Mouse (Mus musculus) adipose tissue, adult 10 weeks (tissue): Measurements from ENCODE around the gene Tubg1. TPM values are rescaled to one million over a fixed set of nuclear protein-coding genes. Genes with fewer than 3 reads are reported as not detected.

ENCODE experiments used
- polyA plus RNA-seq: library from polyadenylated mRNA; stranded (reverse); fragments of 350-450 nt; fragmentation: Illumina TruSeq; extraction: RNeasy Lipid Tissue Mini Kit (QIAGEN cat#74804); gene quantifications from one replicate; pipeline ENCODE4 v1.2.3, GENCODE M21; 2014; ENCODE audit warnings: low read depth, low replicate concordance

Tubg1 gene
- 22.4 TPM for polyA plus RNA-seq

DNA sequence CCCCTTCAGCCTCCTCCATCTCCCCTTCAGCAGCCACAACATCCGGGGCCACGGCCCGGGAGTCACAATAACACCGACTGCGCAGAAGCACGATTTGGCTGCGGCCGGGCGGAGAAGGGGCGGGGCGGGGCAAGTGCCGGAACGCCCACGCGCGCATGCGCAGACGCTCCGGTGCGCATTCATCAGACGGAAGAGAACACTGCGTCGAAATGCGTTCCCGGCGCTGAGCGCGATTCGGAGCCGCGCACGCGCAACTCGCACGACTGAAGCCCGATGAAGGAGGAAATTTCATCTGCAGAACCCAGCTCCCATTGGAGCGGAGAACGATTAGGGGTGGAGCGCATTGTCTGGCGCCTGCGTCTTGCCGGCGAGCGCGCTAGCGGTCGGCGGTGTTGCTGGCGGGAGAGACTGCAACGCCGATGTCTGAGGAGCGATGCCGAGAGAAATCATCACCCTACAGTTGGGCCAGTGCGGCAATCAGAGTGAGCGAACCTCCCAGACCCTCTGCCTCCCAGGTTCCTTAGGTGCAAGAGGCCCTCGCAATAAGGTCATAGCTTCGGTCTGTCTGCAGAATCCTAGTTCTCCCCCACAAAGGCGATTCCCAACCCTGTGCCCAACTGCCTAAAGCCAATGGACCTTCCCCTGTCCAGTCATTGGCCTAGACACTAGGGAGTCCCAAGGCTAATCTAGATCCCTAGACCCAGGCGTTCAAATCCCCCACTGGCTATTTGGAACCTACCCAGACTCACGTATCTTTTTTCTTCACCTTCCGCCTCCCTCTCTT lies at the start of gene Tubg1, which contains the start of gene Retreg3:
Gene Tubg1, plus strand, starts transcription at position 178 of the 784 bp plus-strand sequence.
Gene Retreg3, minus strand, starts transcription at position 133 of the 784 bp plus-strand sequence.

DNA sequence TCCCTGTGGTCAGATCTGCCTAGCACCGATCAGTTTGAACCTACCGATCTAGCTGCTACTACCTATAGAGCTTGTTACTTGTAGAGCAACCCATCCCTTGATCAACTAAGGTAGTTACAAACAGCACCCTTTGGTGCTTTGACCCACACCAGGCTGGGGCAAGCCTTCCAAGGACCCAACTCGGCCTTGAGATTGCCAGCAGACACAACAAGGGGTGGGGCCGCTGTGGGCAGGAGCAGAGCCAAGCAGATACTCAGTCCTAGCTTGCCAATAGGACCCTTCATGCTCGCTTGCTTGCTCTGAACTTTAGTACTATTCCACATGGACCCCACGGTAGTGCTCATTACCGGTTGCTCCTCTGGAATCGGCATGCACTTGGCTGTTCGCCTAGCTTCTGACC lies 41.6 kb upstream of the Tubg1 start, which contains the start of gene Hsd17b1:
Gene Hsd17b1, plus strand, starts transcription at position 291 of the 400 bp plus-strand sequence.

DNA sequence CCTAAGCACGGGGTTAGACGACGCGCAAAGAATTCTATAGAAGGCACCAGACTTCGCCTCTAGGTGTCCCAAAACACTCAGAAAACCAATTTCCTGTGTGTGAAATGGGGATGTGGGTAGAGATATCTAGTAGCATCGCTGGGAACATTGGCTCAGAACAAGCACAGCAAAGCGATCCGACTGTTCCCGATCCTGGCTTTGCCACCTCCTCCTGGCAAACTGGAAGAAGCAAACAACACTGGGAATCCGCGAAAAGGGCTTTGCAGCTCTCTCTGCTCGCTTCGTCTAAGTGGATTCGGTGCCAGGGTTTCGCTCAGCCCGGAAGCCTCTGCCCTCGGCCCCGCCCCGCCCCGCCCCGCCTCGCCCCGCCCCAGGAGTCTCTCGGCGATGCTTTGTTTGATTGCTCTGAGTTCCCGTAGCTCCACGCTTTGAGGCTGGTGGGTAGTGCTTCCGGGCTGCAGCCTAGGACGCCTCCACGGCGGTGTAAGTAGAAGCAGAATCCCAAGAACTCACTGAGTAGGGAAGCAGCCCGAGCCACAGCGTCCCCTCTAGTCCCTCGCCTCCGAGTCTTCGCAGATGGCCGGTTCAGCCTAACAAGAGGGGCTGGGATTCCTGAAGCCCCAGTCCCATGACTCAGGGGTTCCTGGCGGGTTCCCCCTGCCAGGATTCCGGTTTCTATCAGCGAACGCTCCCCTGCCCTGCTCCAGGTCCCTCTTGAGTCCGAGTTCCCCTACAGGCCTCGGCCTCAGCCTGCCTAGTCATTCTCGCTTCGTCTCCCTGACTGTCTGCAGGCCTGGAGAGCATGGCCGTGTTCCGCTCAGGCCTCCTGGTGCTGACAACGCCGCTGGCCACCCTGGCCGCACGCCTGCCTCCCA lies 37.3 kb upstream of the Tubg1 start, which contains the start of gene Coasy:
Gene Coasy, plus strand, starts transcription at position 358 of the 875 bp plus-strand sequence.

DNA sequence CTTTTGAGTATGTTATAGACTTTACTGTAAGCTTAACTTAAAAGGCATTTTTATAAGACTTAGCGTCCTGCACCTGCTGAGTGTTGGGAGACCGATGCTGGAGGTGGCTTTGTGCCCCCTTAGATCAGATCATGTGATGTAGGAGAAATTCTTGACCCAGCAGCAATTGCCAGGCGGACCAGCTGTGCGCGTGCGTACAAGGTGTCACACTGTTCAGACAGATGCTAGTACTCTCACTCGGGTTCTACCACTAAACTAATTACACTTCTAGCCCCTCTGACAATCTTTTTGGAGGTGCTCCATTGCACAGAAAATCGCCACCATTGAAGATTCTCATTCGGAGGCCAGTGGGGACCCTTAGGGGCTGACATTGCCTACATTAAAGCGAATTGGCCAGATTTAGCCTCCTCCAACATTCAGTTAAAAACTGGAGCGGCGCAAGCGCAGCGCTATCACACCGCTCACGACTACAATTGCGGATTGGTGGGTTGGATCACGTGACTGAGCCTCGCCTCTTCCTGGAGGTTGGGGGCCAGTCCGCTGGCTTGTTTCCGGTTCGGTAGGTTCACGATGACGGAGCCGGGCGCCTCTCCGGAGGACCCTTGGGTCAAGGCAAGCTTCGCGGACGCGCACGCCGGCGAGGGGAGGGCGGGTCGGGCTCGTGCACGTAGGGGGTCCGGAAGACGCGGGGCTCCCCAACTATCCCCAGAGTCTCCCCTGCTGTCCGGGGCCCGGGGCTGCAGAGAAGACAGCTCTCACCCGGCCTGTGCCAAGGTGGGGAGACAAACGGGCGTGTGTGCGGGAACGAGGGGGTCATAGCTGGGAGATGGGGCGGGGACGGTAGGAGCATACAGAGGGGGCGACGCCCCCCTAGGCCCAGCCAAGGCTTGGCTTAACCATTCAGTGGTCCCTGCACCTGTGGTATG lies 32.7 kb upstream of the Tubg1 start, which contains the start of gene Mlx:
Gene Mlx, plus strand, starts transcription at position 522 of the 926 bp plus-strand sequence.

DNA sequence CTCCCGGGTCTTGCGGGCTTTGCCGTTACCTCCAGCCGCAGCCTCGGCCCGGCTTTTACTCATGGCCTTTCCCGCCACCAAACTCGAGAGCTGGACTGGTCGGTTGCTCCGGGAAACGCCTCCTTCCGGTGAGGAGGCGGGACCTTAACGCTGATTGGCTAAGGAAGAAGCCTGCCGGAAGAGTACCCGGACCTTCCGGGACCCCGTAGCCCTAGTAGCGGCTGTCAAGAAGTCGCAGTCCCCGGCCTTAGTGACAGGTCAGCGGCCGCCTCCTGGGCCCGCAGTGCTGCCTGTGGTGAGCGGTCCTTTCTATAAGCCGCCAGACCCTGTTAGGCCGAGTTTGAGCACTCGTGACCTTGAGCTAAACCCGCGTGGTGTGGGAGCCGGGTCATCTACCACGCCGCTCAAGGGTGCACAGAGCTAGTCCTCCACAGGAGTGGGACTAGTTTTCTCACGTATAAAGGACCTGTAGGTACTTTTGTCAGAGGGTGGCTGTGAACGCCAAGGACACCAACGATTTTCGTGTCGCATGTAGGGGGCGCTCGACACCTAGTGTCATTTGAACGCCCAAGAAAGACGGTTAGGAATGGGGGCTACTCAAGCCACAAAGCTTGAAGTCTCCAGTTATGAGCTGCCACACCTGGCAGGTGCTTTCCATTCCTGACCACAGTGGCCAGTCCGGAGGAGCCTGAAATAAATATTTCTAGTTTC lies 24.3 kb upstream of the Tubg1 start, which contains the start of gene Psmc3ip:
Gene Psmc3ip, minus strand, starts transcription at position 123 of the 711 bp plus-strand sequence.

DNA sequence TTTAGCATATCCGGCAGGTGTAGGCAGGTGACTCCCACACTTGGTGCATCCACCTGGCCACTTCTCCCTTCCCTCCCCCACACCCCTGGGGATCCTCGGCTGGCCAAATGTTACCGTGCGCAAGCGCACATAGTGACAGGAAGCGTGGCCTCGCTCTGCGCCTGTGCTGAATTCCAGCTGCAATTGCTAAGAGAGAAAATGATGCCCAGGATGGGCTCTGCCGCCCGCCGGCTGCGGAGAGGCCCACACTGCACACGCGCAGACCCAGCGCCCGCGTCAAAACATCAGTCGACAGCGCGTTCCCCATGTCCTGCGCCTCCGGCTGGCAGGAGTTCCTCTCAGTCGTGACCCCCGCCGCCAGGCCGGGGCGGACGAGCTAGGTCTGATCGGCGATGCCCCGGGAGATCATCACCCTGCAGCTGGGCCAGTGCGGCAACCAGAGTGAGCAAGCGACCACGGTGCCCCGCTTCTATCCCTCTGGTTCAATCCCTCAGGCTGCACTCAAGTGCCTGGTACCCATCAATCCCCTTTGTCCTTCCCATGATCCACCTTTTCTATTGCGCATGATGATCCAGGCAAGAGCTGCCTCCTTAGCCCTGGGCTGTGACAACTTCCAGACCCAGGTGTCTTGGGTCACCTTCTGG lies 36.1 kb downstream of the Tubg1 start, which contains the start of gene Tubg2:
Gene Tubg2, plus strand, starts transcription at position 180 of the 644 bp plus-strand sequence.

DNA sequence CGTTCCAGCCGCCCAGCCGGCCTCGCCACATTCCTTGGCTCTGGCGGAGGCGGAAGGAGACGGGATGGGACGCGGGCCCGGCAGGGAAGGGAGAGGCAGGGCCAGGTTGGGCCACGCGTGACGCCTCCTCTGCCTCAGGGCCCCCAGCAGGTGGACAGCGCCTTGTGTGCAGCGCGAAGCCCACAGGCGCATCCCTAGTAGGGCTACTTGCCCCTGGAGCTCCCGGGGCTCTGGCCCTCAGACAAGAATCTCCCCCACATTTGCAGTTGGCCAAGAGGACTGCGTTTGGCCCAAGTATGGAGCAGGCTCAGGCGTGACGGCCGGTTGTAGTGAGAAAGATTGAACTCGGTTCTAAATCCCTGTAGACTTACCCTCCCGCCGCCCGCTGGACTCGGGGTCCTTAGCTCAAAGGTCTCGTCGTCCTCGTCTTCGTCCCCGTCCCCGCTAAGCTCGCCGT lies 50.6 kb downstream of the Tubg1 start, which contains the start of gene Cntnap1:
Gene Cntnap1, plus strand, starts transcription at position 170 of the 457 bp plus-strand sequence.

DNA sequence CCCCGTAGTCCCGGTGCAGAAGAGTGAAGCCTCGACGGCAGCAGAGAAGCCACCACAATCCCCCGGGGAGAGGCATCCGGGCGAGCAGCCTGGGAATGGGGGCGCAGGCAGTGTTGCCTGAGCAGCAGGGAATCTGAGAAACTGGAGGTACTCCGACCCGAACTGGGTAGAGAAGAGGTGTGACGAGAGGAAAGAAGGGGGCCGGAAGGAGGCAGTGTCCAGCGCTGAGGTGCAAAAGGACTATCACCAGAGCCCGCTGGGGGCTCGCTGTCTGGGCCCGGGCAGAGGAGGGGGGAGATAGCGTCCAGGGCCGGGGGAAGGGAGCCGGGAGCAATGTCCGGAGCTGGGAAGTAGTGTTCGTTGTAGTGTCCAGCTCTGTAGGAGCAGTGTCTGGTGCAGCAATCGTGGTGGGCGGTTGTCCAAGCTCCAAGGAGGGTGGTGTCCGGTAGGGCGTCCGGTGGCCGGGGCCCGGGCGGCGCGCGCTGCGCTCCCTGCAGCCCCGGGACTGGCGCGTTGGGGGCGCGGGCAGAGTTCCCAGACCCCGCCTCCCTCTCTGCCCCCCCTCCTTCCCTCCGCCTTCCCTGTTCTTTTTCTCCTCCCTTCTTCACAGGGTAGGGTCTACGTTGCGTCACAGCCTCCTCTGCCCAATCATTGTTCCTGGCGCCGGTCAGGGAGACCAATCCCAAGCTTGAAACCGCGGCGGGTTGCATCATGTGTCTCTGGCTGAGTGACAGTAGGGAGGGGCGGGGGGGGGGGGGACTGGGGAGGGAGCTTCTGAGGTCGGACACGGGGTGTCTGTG lies 51.3 kb downstream of the Tubg1 start, which contains the start of gene Plekhh3:
Gene Plekhh3, minus strand, starts transcription at position 541 of the 800 bp plus-strand sequence.

DNA sequence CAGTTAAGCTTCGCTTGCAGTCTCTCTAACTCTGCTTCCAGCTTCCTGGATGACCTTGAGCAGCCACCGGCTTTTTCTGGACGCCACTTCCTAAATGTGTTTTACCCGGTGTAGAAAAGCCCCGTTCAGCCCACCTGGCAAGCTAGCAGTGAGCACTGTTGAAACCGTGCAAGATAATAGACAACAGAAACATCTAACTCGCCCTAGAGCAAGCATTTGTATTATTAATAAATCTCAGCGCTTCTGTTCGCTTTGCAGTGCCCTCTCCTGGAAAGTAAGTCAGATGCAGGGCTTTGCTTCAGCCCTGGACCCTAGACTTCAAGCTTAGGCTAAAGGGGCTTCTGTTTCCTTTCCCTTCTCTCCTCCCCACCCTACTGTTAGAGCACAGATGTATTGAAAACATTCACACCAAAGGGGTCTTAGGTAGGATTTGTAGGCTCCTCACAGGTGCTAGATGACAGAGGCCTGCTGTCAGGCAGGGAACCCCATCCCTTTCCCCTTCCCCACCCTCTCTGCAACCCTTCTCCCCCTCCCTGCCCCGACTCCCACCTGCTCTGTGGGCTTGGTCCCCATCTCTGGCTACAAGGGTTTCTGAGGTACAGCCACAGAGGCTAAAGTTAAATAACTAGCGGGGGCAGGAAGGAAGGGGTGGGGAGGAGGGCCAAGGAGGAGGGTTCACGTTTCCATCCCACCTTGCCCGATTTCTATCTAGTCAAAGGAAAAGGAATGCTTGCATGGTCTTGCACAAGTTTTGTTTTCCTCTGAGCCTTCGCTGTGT lies 55.3 kb downstream of the Tubg1 start, which contains the start of gene Ccr10:
Gene Ccr10, minus strand, starts transcription at position 593 of the 778 bp plus-strand sequence.

Other genes starting within 250 kb of the Tubg1 start
- gene Stat3, start 180.4 kb upstream of the Tubg1 start, polyA plus RNA-seq, result 70.6 TPM
- 278 TPM for gene Cavin1, start 149.1 kb upstream of the Tubg1 start, polyA plus RNA-seq
- gene Atp6v0a1, start 110.5 kb upstream of the Tubg1 start, polyA plus RNA-seq, result 100 TPM
- gene Naglu, start 49.9 kb upstream of the Tubg1 start, polyA plus RNA-seq, result 34.9 TPM
- 0.62 TPM for gene Hsd17b1, start 41.5 kb upstream of the Tubg1 start, polyA plus RNA-seq
- 35.8 TPM for gene Coasy, start 37.4 kb upstream of the Tubg1 start, polyA plus RNA-seq
- 33.4 TPM for gene Mlx, start 32.7 kb upstream of the Tubg1 start, polyA plus RNA-seq
- gene Psmc3ip, start 24.5 kb upstream of the Tubg1 start, polyA plus RNA-seq, result 8.3 TPM
- gene Retreg3, start within 50 bp of the Tubg1 start, polyA plus RNA-seq, result 45.6 TPM
- 2.4 TPM for gene Tubg2, start 36.0 kb downstream of the Tubg1 start, polyA plus RNA-seq
- gene Cntnap1, start 50.6 kb downstream of the Tubg1 start, polyA plus RNA-seq, result 3.5 TPM
- 10.9 TPM for gene Plekhh3, start 51.4 kb downstream of the Tubg1 start, polyA plus RNA-seq
- gene Ccr10, start 55.5 kb downstream of the Tubg1 start, polyA plus RNA-seq, result not detected
- gene Ezh1, start 106.5 kb downstream of the Tubg1 start, polyA plus RNA-seq, result 45.0 TPM
- gene Ramp2, start 126.1 kb downstream of the Tubg1 start, polyA plus RNA-seq, result 44.1 TPM
- 145 TPM for gene Vps25, start 133.8 kb downstream of the Tubg1 start, polyA plus RNA-seq
- gene Wnk4, start 140.6 kb downstream of the Tubg1 start, polyA plus RNA-seq, result 14.0 TPM
- gene Cntd1, start 159.1 kb downstream of the Tubg1 start, polyA plus RNA-seq, result 3.1 TPM
- gene Coa3, start 159.2 kb downstream of the Tubg1 start, polyA plus RNA-seq, result 114 TPM
- gene Becn1, start 182.3 kb downstream of the Tubg1 start, polyA plus RNA-seq, result 151 TPM
- 64.9 TPM for gene Psme3, start 196.3 kb downstream of the Tubg1 start, polyA plus RNA-seq
- gene Aoc2, start 205.1 kb downstream of the Tubg1 start, polyA plus RNA-seq, result 2.3 TPM
- 318 TPM for gene Aoc3, start 210.7 kb downstream of the Tubg1 start, polyA plus RNA-seq
- gene G6pc, start 247.6 kb downstream of the Tubg1 start, polyA plus RNA-seq, result 0.88 TPM